Mouse (Mus musculus) forebrain, embryonic 11.5 days (tissue): Measurements from ENCODE around the gene Spink8. TPM values are rescaled to one million over a fixed set of nuclear protein-coding genes. Genes with fewer than 3 reads are reported as not detected.

Experiments used
- ATAC-seq: fragments of 200-750 bp; cut with Nextera tagmentation; replicated peaks from 2 replicates; pipeline ENCODE4 v1.8.0; 2017; ENCODE audit warnings: moderate TSS enrichment; ENCODE audit not compliant: low FRiP score
- DNase-seq: peaks from one replicate; pipeline ENCODE4 v3.0.0-alpha.2; 2017; ENCODE audit warnings: low spot score
- H3K27ac ChIP-seq: fragments of 300-500 bp; sonication (generic); 2 replicates; pipeline ENCODE4 v1.5.1; 2014; ENCODE audit warnings: low read depth, low read length
- H3K27me3 ChIP-seq: fragments of 300-500 bp; sonication (generic); 2 replicates; pipeline ENCODE4 v1.6.1; 2014; ENCODE audit warnings: mild to moderate bottlenecking, low read length, mixed read lengths; ENCODE audit not compliant: control insufficient read depth, insufficient read depth
- H3K36me3 ChIP-seq: fragments of 300-500 bp; sonication (generic); 2 replicates; pipeline ENCODE4 v1.6.1; 2014; ENCODE audit warnings: mild to moderate bottlenecking, low read length, moderate library complexity, mixed read lengths; ENCODE audit not compliant: control insufficient read depth, insufficient read depth
- H3K4me1 ChIP-seq: fragments of 300-500 bp; sonication (generic); replicated peaks from 2 replicates; pipeline ENCODE4 v1.6.1; 2014; ENCODE audit warnings: low read length, mixed read lengths; ENCODE audit not compliant: control insufficient read depth, insufficient read depth
- H3K4me2 ChIP-seq: fragments of 300-500 bp; sonication (generic); 2 replicates; pipeline ENCODE4 v1.6.1; 2014; ENCODE audit warnings: low read depth, mild to moderate bottlenecking, low read length, moderate library complexity, mixed read lengths; ENCODE audit not compliant: severe bottlenecking
- H3K4me3 ChIP-seq: fragments of 300-500 bp; sonication (generic); 2 replicates; pipeline ENCODE4 v1.5.1; 2014; ENCODE audit warnings: low read depth, low read length
- H3K9ac ChIP-seq: fragments of 300-500 bp; sonication (generic); 2 replicates; pipeline ENCODE4 v1.6.1; 2014; ENCODE audit warnings: low read length
- H3K9me3 ChIP-seq: fragments of 300-500 bp; sonication (generic); 2 replicates; pipeline ENCODE4 v1.6.1; 2016; ENCODE audit warnings: low read length, mixed read lengths; ENCODE audit not compliant: control insufficient read depth
- WGBS: fragments of 180-500 bp; shearing (Covaris S2); extraction: QIAGEN DNeasy Blood & Tissue Kit; methylation state at CpG from one replicate; pipeline ENCODE4 v1.1.7; 2014; 5-methylcytosine and 5-hydroxymethylcytosine counted together
- polyA plus RNA-seq: library from polyadenylated mRNA; unstranded; fragments of >200 nt; fragmentation: Nextera tagmentation; extraction: Ambion mirVana; gene quantifications from 2 replicates; pipeline ENCODE4 v1.2.1, GENCODE M21; 2014

The Spink8 gene
- polyA plus RNA-seq, 1 experiment from 2014 or later: not detected

DNA sequence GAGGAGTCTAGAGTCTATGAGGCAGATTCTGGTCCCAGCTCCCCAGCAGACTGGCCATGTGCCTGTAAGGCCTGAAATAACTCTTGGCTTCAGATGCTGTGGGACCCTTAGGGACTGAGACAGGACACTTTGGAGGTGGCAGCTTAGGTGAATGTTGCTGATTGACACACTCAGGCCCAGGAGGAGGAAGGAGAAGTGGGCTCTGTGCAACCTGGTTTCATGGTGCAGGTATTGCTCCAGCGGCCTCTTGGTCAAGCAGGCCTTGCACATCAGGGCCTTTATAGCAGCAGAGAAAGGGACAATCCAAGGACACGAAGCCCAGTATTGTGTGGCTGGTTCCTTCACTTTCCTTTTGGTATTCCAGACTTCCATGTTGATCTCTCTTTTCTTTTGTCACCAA is 42.3 kb downstream of the Spink8 start:
- Histone ChIP-seq H3K4me1 (no peaks in the 10 kb centered on the region), H3K9ac (no peak overlapping the region), H3K4me2 (no peak overlapping the region), H3K4me3 (no peak overlapping the region), H3K36me3 (no peaks in the 10 kb centered on the region), H3K27me3 (no peaks in the 10 kb centered on the region), H3K27ac (no peak overlapping the region), H3K9me3 (no peaks in the 10 kb centered on the region)
- ATAC-seq (no peak), DNase-seq (no peak)
- 77% methylated on average over 2 of the region's 2 CpGs for WGBS

DNA sequence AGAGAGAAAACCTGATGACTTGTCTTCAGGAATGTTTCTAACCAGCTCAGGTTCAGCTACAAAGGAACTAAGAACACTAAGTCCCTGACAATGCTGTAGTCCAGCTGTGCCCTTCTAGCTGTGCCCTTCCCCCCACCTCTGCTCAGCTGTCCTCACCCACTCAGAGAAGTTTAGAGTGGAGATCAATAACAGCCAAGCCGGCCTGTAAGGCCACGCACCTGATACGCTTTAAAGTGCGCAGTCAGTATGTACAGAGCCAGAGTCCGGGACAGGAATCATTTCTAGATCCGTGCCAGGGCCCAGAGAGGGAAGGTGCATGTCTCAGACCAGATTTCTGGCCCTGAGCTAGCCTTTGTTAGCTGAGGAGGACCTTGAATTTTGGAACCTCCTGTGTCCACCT is 43.9 kb downstream of the Spink8 start:
- 84% methylated on average over 6 of the region's 6 CpGs for WGBS
- Histone ChIP-seq H3K27me3 (no peaks in the 10 kb centered on the region), H3K9ac (no peak overlapping the region), H3K4me2 (no peak overlapping the region), H3K27ac (no peak overlapping the region), H3K4me3 (no peak overlapping the region), H3K4me1 (no peaks in the 10 kb centered on the region), H3K9me3 (no peaks in the 10 kb centered on the region), H3K36me3 (no peaks in the 10 kb centered on the region)
- ATAC-seq (no peak), DNase-seq (no peak)

DNA sequence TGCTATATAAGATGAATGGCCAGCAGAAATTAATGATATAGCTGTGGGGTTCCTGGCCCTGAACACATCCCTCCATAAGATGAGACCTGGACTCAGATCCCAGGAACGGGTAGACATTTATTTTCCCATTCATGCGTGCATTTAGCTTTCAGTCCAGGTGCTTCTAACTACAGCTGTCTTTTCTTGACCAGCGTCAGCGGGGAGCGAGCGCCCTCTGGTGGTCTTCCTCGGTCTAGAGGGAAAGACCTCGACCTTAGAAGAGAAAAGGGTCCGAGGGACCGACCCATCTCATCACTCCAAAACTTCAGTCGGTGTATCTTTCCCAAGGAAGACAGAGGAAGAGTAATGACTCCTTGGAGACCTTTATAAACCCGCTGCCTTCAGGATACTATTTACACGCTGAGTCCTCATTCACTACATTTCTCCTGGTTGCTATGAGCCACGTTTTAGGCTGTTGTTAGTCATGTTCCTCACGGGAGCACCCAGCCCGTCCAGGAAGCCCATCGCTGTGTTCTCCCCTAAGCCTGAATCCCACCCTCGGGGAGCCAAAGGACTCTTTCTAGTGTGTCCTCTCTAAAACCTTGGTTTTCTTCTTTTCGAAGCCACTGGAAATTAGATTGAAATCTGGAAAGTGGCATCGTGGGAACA is 50.4 kb downstream of the Spink8 start:
- H3K4me2 ChIP-seq: no peak overlapping the region
- DNase-seq (peak; percentile 91), ATAC-seq (peak; percentile 64; the same call in 1 of the 2 replicates)
- no peak overlapping the region for H3K4me3 ChIP-seq
- no peaks in the 10 kb centered on the region for H3K4me1 ChIP-seq
- H3K36me3 ChIP-seq: no peaks in the 10 kb centered on the region
- 25% methylated on average over 20 of the region's 20 CpGs for WGBS
- H3K9ac ChIP-seq: no peak overlapping the region
- no peaks in the 10 kb centered on the region for H3K9me3 ChIP-seq
- H3K27ac ChIP-seq: no peak overlapping the region
- no peaks in the 10 kb centered on the region for H3K27me3 ChIP-seq

DNA sequence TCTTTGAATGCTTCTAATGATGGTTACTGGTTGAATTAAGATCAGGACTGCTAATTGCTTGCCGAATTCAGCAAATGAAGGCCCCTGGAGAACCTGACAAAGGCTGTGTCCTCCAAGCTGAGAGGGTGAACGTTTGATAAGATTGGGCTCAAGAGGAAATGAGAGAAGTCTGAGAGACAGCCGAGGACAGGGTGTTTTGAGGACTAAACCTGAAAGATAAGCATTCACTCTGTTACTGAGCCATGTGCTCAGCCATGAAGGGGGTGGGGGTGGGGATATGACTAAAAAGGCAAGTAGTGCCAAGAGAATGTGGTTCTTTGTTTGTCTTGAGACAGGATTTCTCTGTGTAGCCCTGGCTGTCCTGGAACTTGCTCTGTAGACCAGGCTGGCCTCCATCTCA is 51.0 kb downstream of the Spink8 start:
- Histone ChIP-seq H3K4me2 (no peak overlapping the region), H3K4me1 (no peaks in the 10 kb centered on the region), H3K27ac (no peak overlapping the region), H3K27me3 (no peaks in the 10 kb centered on the region), H3K4me3 (no peak overlapping the region), H3K36me3 (no peaks in the 10 kb centered on the region), H3K9ac (no peak overlapping the region), H3K9me3 (no peaks in the 10 kb centered on the region)
- ATAC-seq (no peak), DNase-seq (no peak)
- WGBS: 75% methylated on average over 3 of the region's 3 CpGs

DNA sequence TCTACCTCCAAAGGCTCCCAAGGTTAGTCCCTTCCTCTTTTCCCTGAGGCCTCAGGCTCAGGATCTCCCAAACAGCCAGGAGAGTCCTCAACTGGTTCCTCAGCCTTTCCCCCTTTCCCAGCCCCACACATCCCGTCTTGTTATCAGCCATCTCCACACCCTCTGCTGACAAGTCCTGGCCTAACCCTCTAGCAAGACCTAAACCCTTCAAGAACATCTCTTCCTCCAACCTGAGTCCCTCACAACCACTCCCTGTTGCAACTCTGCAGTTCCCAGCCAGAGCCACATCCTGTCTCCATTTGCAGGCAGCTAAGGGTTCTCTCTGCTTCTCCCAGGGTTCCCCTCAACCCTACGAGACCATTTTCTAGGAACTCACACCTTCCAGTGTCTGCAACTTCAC is 54.1 kb downstream of the Spink8 start:
- no peak overlapping the region for H3K4me3 ChIP-seq
- no peak overlapping the region for H3K4me2 ChIP-seq
- no peaks in the 10 kb centered on the region for H3K4me1 ChIP-seq
- H3K9ac ChIP-seq: no peak overlapping the region
- H3K27ac ChIP-seq: no peak overlapping the region
- no peaks in the 10 kb centered on the region for H3K9me3 ChIP-seq
- no peaks in the 10 kb centered on the region for H3K27me3 ChIP-seq
- DNase-seq: no peak
- no peaks in the 10 kb centered on the region for H3K36me3 ChIP-seq
- 89% methylated on average over 2 of the region's 2 CpGs for WGBS
- ATAC-seq: no peak

DNA sequence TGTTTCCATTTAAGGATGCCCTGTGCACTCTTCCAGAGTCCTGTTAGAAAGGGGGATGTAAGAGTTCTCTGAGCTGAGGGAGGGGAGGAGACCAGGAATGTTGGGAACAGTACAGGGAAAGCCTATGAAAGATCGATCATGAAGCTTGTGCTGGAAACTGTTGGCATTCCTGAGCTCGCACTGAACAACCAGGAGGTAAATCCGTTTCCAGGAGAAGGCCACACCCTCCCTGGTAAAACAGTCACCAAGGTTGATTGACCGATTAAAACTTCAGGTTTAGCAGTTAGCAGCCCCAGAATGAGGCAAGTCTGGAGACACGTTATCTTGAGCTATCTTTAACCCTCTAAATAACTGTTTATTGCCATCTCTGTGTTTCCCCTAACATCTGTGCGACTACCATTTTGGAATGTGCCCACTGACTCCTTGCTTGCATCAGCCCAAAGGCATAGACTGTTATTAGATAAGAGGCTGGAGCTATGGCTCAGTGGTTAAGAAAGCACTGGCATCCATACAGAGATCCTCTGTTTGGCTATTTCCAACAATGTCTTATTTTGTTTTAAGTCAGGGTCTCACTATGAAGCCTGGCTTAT is 59.0 kb downstream of the Spink8 start:
- no peak overlapping the region for H3K9ac ChIP-seq
- H3K4me3 ChIP-seq: no peak overlapping the region
- no peak for ATAC-seq
- no peak overlapping the region for H3K27ac ChIP-seq
- H3K36me3 ChIP-seq: no peaks in the 10 kb centered on the region
- H3K9me3 ChIP-seq: no peaks in the 10 kb centered on the region
- H3K27me3 ChIP-seq: no peaks in the 10 kb centered on the region
- no peak overlapping the region for H3K4me2 ChIP-seq
- DNase-seq: no peak
- 42% methylated on average over 6 of the region's 6 CpGs for WGBS
- H3K4me1 ChIP-seq: no peaks in the 10 kb centered on the region

DNA sequence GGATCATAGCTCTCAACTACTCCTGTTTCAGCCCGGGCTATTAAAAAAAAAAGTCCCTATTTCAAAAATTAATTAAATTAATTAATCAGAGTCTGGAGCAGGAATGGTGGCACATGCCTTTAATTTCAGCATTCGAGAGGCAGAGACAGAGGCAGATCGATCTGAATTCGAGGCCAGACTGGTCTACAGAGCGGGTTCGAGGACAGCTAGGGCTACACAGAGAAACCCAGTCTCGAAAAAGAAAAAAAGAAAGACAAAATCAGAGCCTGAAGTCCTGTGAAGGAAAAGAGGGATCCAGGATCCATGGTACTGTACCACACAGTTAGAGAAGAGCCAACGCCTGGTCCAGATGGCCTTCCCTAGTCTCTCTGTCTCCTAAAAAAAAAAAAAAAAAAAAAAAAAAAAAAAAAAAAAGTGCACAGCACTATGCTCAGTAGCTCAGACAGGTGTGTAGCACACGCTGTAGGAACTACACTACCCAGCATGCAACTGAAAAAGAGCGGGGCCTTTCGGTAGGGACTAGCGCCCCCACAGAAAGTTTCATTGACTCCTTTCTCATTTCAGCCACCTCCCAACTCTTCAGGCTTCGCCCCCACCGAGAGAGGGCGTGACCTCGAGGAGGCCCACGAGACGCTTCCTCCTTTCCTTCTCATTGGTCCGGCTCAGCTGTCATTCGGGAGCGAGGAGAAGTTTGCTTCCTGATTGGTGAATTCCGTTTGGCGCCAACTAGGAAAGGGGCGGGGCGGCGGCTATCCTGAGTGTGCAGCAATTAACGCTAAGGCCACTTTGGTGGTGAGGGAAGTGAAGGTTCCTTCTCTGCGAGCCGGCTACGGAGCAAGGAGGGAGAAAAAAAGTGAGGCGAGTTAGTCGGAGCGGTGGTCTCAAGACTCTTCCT is 63.0 kb downstream of the Spink8 start, which contains the start of gene Cdc25a:
Gene Cdc25a (plus strand): TSS at position 783 of the 895 bp plus-strand sequence.
- H3K36me3 ChIP-seq: peaks cover 11% of the 10 kb centered on the region
- peak; percentile 98 for DNase-seq
- H3K27ac ChIP-seq: peak within 1 kb of the TSS; percentile 87
- ATAC-seq: peak; percentile 92
- no peaks in the 10 kb centered on the region for H3K27me3 ChIP-seq
- peak within 1 kb of the TSS; percentile 96 for H3K4me3 ChIP-seq
- H3K9ac ChIP-seq: peak within 1 kb of the TSS; percentile 97
- no peaks in the 10 kb centered on the region for H3K9me3 ChIP-seq
- no peaks in the 10 kb centered on the region for H3K4me1 ChIP-seq
- WGBS: 8% methylated on average over 33 of the region's 33 CpGs
- H3K4me2 ChIP-seq: peak within 1 kb of the TSS; percentile 66

DNA sequence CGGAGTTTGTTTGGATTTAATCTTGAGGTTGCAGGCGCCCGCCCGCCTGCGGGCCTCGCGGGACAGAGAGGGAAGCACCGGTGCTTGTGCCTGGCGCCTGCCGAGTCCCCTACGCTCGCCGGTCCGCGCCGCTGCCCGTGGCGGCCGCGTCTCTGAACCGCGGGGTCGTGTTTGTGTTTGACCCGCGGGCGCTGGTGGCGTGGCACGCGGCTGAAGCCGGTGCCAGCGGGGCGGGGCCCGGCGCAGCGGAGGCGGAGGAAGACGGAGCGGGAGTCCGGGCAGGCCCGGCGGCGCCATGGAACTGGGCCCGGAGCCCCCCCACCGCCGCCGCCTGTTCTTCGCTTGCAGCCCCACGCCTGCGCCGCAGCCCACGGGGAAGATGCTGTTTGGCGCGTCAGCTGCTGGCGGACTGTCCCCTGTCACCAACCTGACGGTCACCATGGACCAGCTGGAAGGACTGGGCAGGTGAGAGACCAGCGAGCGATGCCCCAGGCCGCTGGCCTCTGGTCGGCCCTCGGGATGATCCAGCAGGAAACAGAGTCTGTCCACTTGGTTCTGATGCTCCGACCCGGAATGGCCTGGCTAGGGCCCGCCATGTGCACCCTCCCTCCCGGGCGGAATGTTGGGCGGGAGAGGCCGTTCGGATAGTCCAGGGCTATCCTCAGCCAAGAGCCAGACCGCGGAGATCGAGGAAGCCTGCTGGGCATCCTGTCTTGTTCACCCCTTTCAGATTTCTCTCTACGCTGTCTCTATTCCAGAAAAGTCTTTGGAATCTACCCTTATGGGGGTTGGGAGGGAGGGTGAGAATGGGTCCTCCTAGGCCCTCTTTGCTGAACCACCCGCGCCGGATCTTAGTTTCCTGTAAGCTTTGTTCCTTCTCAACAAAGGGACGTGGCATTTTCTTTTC is 63.9 kb downstream of the Spink8 start:
- H3K4me2 ChIP-seq: peak overlapping the region; percentile 66
- DNase-seq (peak; percentile 75), ATAC-seq (peak; percentile 68)
- H3K4me1 ChIP-seq: no peaks in the 10 kb centered on the region
- H3K9ac ChIP-seq: peak overlapping the region; percentile 97
- peak overlapping the region; percentile 87 for H3K27ac ChIP-seq
- peaks cover 20% of the 10 kb centered on the region for H3K36me3 ChIP-seq
- peak overlapping the region; percentile 96 for H3K4me3 ChIP-seq
- H3K27me3 ChIP-seq: no peaks in the 10 kb centered on the region
- H3K9me3 ChIP-seq: no peaks in the 10 kb centered on the region
- WGBS: under 1% methylated on average over 73 of the region's 76 CpGs
